Mouse (Mus musculus) embryonic stem cell, embryonic (primary cell): ENCODE measurements around the gene Prr15l.

ENCODE experiments used
- CTCF ChIA-PET, 4 experiments: fragments of 300-600 bp in 2 of 4; fragments of 350-600 bp in 2 of 4; sonication (Branson Sonifier 250); formaldehyde crosslinking; loops; one replicate each; lab custom pipeline; 2022; ENCODE audit warnings: inconsistent platforms in 2 of 4; lab: Charles Lee
- POLR2A ChIA-PET, 4 experiments: fragments of 300-600 bp in 2 of 4; fragments of 350-600 bp in 2 of 4; sonication (Branson Sonifier 250); formaldehyde crosslinking; loops; one replicate each; lab custom pipeline; 2022; ENCODE audit warnings: antibody characterized with exemption in 4 of 4, inconsistent platforms in 1 of 4; lab: Charles Lee

The Prr15l gene

DNA sequence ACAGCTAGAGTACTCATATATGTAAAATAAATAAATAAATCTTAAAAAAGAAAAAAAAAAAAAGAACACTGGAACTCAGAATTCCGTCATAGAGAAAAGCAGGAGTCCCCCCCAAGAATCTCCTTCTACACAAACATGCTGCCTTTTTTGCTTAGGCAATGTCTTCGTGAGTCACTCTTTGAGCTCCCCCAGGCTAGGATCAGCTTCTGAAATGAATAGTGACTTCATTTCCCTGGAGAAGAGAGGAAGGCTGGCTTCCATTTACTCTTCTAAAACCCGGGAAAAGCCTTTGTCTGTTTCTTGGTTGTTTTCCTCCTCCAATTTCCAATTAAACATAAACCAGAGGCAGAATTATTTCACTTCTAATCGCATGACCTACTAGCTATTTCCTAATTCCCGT lies 45.0 kb downstream of the Prr15l start:
- POLR2A ChIA-PET: interaction anchor here in 3 of 4 experiments (0.6 to 9.8 kb wide), 15 partner anchors 9 to 869 kb away, joined by 3 to 111 read pairs (median 3); partner anchors contain the start of genes Lrrc46 (in 1 of the 3), Mrpl10 (in 1 of the 3) and Pnpo (in 1 of the 3)
- CTCF ChIA-PET: interaction anchor here in 2 of 4 experiments (0.5 to 2.8 kb wide), 10 partner anchors 9 to 73 kb away, joined by 3 to 13 read pairs (median 4); no protein-coding TSS in a partner anchor

DNA sequence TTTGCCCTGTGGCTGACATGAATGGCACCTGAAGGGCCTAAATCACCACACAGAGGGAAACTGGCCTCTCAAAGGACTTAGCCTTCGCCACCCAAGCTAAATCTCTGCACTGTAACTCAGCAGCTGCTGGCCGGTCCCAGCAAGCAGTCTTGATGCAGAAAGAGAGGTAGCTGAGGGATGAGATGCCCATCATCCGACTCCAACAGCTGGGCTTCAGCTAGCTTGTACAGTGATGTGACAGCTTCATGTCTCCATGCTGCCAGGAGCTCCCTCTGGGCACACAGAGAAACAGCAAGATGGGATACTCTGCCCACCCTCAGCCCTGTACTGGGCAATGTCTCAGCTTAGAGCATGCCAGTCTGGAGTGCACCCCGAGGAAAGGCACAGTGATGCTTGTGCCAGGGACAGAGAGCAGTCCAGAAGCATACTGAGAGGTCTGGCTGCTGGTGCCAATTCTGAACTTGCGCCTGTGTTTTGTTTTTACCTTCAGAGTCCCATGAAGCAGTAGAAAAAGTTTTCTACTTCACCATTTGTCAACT lies 45.6 kb downstream of the Prr15l start:
- ChIA-PET CTCF (interaction anchor here in 2 of 4 experiments (0.7 to 2.8 kb wide), 9 partner anchors 8 to 72 kb away, joined by 3 to 13 read pairs (median 4); no protein-coding TSS in a partner anchor), POLR2A (interaction anchor here in 3 of 4 experiments (0.6 to 9.8 kb wide), 14 partner anchors 8 to 869 kb away, joined by 3 to 111 read pairs (median 4); partner anchors contain the start of genes Lrrc46 (in 1 of the 3), Mrpl10 (in 1 of the 3) and Pnpo (in 1 of the 3))

DNA sequence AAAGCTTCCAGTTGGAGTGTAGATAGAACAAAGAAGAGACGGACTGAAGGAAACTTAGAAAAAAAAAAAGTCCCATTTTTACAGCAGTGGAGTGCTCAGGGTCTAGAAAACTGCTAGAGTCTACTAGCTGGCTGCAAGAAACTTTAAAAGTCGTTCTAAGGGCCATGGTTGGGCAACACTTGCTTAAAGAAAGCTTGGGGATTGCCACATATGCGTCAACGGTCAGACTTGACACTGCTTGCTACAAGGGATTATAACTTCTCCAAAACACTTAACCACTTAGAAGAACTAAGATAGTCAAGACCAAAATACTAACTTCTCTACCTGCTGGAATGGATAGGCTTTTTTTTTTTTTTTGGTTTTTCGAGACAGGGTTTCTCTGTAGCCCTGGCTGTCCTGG lies 46.9 kb downstream of the Prr15l start:
- ChIA-PET CTCF (interaction anchor here in 2 of 4 experiments (1.8 to 2.5 kb wide), 2 partner anchors 11 to 49 kb away, joined by 4 to 11 read pairs; no protein-coding TSS in a partner anchor), POLR2A (interaction anchor here (0.5 to 9.8 kb wide), 10 partner anchors 12 to 1219 kb away, joined by 3 to 111 read pairs (median 4); partner anchors contain the start of gene Pnpo (in 1 of the 4))

DNA sequence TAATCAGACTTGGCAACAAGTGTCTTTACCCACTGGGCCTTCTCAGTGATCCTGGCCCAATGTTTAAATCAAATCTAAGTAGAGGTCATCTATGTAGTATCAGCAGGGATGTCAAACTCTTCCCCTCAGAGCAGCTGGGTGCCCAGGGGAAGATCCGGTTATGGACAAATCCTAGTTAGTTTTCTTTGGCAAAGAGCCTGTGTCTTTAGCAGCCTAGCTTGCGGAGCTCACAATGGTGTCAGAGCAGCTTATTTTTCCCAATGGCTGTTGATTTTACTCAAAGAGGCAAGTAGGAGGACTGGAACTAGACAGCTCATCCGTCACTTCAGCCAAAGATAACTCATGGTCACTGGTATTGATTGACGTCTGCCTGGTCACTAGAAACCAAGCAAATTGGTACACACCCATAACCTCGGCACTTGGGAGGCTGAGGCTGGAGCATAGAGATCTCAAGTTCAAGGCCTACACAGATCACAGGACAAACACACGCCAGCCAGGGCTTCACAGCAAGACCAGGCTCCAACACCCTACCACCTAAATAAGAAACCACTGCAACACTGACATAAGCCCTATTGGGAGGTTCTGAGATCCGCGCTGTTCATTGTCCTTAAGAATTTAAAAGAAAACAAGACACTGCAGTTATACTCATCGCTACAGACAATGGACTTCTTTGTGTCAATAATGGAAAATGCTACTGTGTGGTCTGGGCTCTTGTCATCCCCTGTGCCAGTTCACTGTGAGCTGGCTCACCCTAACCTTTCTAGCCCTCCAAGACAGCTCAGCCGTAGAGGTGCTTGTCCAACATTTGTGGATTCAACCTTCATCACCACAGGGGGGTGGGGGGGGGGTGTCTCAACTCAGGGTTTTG lies 47.8 kb downstream of the Prr15l start:
- ChIA-PET POLR2A (interaction anchor here (0.5 to 9.8 kb wide), 35 partner anchors 12 to 1220 kb away, joined by 3 to 111 read pairs (median 4); partner anchors contain the start of genes Pnpo (in 2 of the 4), Cdk5rap3 (in 1 of the 4), Kpnb1 (in 1 of the 4) and Lrrc46 (in 1 of the 4)), CTCF (interaction anchor here (0.6 to 3.1 kb wide), 9 partner anchors 12 to 754 kb away, joined by 3 to 31 read pairs (median 5); no protein-coding TSS in a partner anchor)

DNA sequence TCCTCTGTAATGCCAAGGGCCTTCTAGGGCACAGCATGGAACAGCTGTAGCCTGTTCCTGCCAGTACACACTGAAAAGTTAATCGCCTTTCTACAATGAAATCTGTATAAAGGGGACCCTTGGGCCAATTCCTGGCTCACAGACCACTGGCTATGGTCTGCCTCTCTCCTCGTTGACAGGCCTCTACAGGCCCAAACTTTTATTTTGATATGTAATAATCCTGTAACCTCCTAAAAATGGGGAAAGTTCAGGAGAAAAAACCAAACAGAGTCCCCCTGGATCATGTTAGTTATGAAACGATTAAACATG lies 48.4 kb downstream of the Prr15l start:
- POLR2A ChIA-PET: interaction anchor here in 3 of 4 experiments (0.5 to 9.8 kb wide), 37 partner anchors 9 to 959 kb away, joined by 3 to 111 read pairs (median 5); partner anchors contain the start of genes Cdk5rap3 (in 1 of the 3), Kpnb1 (in 1 of the 3), Lrrc46 (in 1 of the 3) and Mrpl10 (in 1 of the 3)
- CTCF ChIA-PET: interaction anchor here (0.6 to 3.1 kb wide), 8 partner anchors 13 to 64 kb away, joined by 3 to 31 read pairs (median 8); partner anchors contain the start of gene Cdk5rap3 (in 1 of the 4)

DNA sequence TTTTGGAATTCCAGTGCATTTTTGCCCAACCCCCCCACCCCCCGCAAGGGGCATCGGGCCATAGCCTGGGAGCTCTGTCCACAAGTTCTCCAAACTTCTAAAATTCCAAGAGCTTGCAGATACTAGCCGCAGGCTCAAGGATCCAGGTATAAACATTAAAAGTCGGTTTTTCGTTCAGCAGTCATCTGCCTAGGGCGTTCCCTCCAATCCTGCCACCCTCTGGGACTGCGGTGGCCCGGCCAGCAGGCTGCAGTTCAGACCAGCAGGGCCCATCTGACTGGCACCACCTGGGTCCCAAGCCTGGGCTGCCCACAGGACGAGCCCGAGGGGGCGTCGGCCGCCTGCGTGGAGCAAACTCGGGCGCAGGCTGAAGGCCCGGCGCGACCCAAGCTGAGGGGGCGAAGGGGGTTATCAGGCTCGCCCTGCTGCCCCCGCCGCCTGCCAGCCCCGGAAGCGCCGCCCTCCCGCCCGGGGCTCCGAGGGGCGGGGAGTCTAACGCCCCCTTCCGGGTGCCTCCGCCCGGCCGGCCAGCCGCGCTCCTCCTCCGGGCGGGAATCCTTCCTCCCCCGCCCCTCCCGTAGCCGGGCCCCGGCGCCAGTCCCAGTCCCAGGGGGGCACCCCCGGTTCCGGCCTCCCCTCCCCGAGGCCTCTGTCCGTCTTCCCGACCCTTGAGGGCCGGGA lies 49.1 kb downstream of the Prr15l start:
- CTCF ChIA-PET: interaction anchor here (0.5 to 3.1 kb wide), 27 partner anchors 10 to 144 kb away, joined by 3 to 31 read pairs (median 5); partner anchors contain the start of genes Scrn2 (in 3 of the 4) and Cdk5rap3 (in 2 of the 4)
- POLR2A ChIA-PET: interaction anchor here in 3 of 4 experiments (0.6 to 9.8 kb wide), 70 partner anchors 9 to 723 kb away, joined by 3 to 111 read pairs (median 5); partner anchors contain the start of genes Cdk5rap3 (in 3 of the 3), Copz2 (in 1 of the 3), Kpnb1 (in 1 of the 3) and Lrrc46 (in 1 of the 3)

DNA sequence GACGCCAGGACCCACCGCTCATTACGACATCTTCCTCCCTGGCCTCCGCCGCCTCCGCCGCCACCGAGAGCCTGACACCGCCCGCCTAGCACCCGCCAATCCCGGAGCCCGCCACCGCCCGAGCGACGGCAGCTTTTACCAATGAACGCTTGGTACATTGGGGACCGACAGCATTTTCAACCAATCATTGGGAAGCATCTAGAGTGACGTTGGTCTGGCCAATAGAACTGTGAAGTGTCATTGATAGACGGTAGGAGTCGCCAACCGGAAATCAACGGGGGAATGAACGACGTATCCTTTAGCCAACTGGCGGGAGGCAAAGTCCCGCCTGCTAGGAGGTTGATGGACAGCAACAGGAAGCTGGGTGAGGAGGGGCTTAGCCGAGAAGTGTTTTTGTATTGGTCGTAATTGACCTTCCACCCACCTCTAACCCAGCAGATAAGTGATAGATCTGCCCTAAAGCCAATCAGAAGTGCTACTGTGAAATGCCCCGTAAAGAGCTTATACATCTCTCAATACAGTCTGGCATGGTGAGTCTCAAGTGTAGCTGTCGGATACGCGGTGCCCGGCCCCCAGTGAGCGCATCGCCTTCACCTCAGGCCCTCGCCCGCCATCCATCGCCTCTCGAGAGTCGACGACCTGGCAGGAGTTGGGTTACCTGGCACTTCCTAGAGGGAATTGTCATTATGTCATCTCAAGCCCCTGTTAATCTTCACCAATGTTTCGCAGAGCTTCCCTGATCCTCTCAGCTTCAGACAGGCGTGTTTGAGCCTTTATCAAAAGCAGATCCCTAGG lies 49.9 kb downstream of the Prr15l start:
- CTCF ChIA-PET: interaction anchor here (0.5 to 3.1 kb wide), 36 partner anchors 9 to 382 kb away, joined by 3 to 31 read pairs (median 4); partner anchors contain the start of genes Cdk5rap3 (in 3 of the 4), Scrn2 (in 3 of the 4) and Pnpo (in 1 of the 4)
- POLR2A ChIA-PET: interaction anchor here (0.5 to 9.8 kb wide), 116 partner anchors 8 to 722 kb away, joined by 3 to 111 read pairs (median 4); partner anchors contain the start of genes Cdk5rap3 (in 3 of the 4), Lrrc46 (in 3 of the 4), Mrpl10 (in 3 of the 4) and Scrn2 (in 3 of the 4)

DNA sequence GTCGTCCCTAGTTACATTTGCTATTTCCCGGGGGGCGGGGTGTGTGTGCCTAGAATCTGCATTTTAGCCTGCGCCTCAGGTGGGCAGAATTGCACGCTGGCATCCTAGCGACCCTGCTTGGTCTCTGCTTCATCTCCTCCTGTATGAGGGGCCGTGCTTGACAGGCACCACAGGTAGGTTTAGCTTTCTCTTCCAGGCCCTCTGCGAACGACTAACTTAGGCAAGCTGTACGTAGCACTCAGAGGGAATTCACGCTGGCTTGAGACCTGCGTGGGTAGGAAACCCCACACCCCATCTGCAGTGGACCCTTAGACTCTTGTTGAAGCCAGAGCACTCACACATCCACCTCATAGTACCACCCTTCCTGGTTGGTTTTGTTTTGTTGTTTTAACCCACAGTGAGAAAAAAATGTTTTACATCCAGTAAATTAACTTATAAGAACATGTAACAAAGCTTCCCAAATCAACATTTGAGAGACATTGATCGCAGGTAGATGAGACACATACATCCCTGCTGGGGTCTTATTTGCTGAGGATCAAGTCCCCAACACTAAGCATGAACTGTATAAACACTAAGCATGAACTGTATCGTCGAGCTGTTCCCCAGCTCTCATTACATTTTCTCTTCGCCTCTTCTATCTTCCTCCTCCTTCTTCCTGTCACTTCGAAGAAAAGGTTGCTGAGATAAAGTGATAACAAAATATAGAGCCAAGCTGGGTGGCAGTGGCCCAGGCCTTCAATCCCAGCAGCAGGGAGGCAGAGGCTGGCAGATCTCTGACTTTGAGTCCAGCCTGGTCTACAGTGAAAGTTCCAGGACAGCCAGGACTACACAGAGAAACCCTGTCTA lies 50.7 kb downstream of the Prr15l start:
- ChIA-PET CTCF (interaction anchor here (0.6 to 4.6 kb wide), 39 partner anchors 8 to 628 kb away, joined by 3 to 50 read pairs (median 4); partner anchors contain the start of genes Cdk5rap3 (in 3 of the 4), Scrn2 (in 3 of the 4) and Pnpo (in 1 of the 4)), POLR2A (interaction anchor here (0.5 to 9.8 kb wide), 132 partner anchors 8 to 1437 kb away, joined by 3 to 111 read pairs (median 4); partner anchors contain the start of genes Cdk5rap3 (in 3 of the 4), Lrrc46 (in 3 of the 4), Mrpl10 (in 3 of the 4) and Scrn2 (in 3 of the 4))

DNA sequence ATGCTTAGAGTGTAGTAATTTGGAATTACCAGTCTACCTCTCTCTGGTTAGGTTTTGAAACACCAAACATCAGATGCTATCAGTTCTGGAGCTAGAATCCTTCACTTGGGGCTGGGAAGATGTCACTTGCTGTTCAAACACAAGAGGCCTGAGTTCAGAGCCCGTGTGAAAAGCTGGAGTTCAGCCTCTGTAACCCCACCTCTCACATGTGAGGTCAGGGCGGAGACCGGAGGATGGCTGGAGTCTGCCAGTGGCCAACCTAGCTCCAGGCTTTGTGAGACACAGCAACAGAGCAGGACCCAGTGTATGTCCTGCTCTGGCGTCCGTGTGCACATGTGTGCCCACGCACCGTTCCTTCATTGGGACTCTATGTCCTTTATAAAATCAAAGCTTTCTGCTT lies 51.4 kb downstream of the Prr15l start:
- ChIA-PET POLR2A (interaction anchor here (0.5 to 9.3 kb wide), 59 partner anchors 8 to 1438 kb away, joined by 3 to 111 read pairs (median 4); partner anchors contain the start of genes Lrrc46 (in 2 of the 4), Mrpl10 (in 2 of the 4), Scrn2 (in 2 of the 4) and Cdk5rap3 (in 1 of the 4)), CTCF (interaction anchor here (0.7 to 4.6 kb wide), 16 partner anchors 14 to 320 kb away, joined by 3 to 50 read pairs (median 5); partner anchors contain the start of genes Cdk5rap3 (in 1 of the 4), Kpnb1 (in 1 of the 4), Pnpo (in 1 of the 4) and Scrn2 (in 1 of the 4))

DNA sequence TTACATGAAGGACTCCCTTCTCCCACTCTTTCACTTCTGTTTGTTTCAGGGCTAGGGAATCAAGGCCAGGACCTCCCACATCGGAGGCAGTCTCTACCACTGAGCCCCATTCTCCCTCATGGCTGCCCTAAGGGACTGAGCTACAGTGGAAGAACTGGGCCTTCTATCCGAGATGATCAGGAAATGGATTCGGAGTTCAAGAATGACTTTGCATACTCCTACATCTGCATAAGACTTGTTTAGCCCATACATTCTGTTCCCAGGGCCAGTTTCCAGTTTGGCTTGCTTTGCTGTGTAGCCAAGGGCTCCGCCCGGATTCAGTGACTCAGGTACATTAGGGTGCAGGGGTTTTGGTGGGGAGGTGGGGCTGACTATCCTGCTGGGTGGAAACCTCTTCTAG lies 52.1 kb downstream of the Prr15l start:
- ChIA-PET CTCF (interaction anchor here in 3 of 4 experiments (0.5 to 4.6 kb wide), 15 partner anchors 13 to 842 kb away, joined by 3 to 50 read pairs (median 4); partner anchors contain the start of genes Cdk5rap3 (in 1 of the 3), Kpnb1 (in 1 of the 3), Pnpo (in 1 of the 3) and Scrn2 (in 1 of the 3)), POLR2A (interaction anchor here (0.5 to 9.3 kb wide), 48 partner anchors 8 to 904 kb away, joined by 3 to 111 read pairs (median 4); partner anchors contain the start of genes Lrrc46 (in 2 of the 4), Mrpl10 (in 2 of the 4), Scrn2 (in 2 of the 4) and Cdk5rap3 (in 1 of the 4))

DNA sequence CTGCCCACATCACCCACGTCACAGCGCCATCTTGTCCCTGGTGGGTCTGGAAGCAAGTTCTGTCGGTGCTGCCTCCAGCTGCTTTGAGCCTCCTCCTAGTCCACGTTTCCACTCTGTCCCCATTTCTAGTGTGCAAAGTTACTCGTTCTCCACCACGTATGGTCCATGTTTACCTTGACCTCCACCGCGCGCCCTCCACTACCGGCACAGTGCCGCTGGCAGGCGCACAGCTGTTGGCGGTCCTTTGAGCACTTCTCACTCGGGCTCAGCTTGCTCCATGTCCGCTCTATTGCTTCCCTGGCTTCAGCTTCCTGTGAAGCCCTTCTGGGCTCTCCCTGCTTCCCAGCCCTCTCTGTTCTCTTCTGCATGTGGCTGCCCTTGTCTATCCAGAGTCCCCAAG lies 53.6 kb downstream of the Prr15l start:
- ChIA-PET CTCF (interaction anchor here (0.7 to 4.6 kb wide), 32 partner anchors 9 to 347 kb away, joined by 3 to 50 read pairs (median 4); partner anchors contain the start of genes Scrn2 (in 4 of the 4) and Cdk5rap3 (in 2 of the 4)), POLR2A (interaction anchor here in 3 of 4 experiments (0.5 to 8.2 kb wide), 24 partner anchors 9 to 180 kb away, joined by 3 to 67 read pairs (median 5); partner anchors contain the start of genes Scrn2 (in 3 of the 3), Cdk5rap3 (in 1 of the 3), Lrrc46 (in 1 of the 3) and Mrpl10 (in 1 of the 3))

DNA sequence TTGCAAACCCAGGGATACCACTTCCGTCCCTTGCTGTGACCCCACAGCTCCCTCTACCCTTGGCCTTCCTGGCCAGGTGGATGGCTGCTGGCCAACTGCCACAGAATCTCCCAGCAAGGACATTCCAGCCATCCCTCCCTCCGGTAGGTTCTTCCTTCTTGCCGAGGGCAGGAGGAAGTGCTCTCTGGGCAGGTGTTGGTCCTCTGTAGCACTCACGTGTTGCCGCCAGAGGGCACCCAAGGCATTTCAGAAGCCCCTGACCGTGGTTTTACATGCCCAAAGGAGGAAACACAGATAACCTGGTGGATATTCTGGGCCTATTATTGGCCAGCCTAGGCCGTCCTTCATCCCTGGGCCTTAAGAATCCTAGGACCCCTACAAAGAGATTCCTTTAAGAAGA lies 54.5 kb downstream of the Prr15l start:
- ChIA-PET CTCF (interaction anchor here (0.7 to 4.6 kb wide), 25 partner anchors 10 to 346 kb away, joined by 3 to 50 read pairs (median 5); partner anchors contain the start of genes Scrn2 (in 3 of the 4) and Cdk5rap3 (in 2 of the 4)), POLR2A (interaction anchor here in 3 of 4 experiments (0.6 to 8.2 kb wide), 19 partner anchors 9 to 103 kb away, joined by 3 to 67 read pairs (median 6); partner anchors contain the start of genes Scrn2 (in 3 of the 3), Cdk5rap3 (in 1 of the 3), Lrrc46 (in 1 of the 3) and Mrpl10 (in 1 of the 3))

DNA sequence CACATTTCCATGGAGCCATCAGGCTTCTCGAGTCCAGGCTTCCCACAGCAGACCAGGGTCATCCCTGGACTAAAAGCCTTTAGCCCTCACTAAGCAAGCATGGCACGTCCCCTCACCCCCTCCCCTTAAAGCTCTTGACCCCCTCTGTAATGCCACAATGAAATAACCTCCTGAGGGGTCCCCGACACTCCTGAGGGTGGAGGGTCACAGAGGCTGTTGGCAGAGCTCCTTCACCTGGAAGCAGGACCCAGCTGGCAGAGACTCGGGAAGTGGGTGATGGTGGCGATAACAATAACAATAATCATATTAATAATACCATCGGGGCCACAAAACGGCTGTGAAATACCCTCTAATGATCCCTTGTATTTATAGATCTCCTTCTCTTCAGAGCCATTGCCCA lies 55.0 kb downstream of the Prr15l start, which contains the start of gene Sp2:
TSS of gene Sp2 (minus strand) at position 101 of the 400 bp plus-strand sequence.
- ChIA-PET POLR2A (interaction anchor here in 2 of 4 experiments (2.3 to 8.2 kb wide), 3 partner anchors 39 to 43 kb away, joined by 10 to 62 read pairs (median 56); no protein-coding TSS in a partner anchor), CTCF (interaction anchor here (0.6 to 4.6 kb wide), 6 partner anchors 26 to 63 kb away, joined by 3 to 50 read pairs (median 8); no protein-coding TSS in a partner anchor)
